Mouse (Mus musculus): Measurements from ENCODE around the gene Gorasp2. TPM values are rescaled to one million over a fixed set of nuclear protein-coding genes. Genes with fewer than 3 reads are reported as not detected.
A peak's percentile ranks its signal among the peaks of the same experiment; 100 is the strongest.

The Gorasp2 gene
- total RNA-seq, 2 experiments from 2014 or later = 98.9 to 102 TPM

GRCm38 (mm10) chr2:70657083-70657482, 4.3 kb upstream of the Gorasp2 start:
- DNase-seq (ENCODE audit: low spot score in 2 of 2) = no peak

- peak in 1 of 2 experiments; percentile 10 for DNase-seq (ENCODE audit: low spot score in 2 of 2)
Measured at GRCm38 (mm10) chr2:70661715-70662495, 529 bp downstream of the Gorasp2 start, which contains the start of gene Gm26558. Gene Gm26558 (minus strand): TSS chr2:70662108.

GRCm38 (mm10) chr2:70663764-70664163, 2.4 kb downstream of the Gorasp2 start:
- DNase-seq (ENCODE audit: low spot score in 2 of 2) = no peak

GRCm38 (mm10) chr2:70667016-70667415, 5.6 kb downstream of the Gorasp2 start:
- no peak for DNase-seq (ENCODE audit: low spot score in 2 of 2)

- DNase-seq (ENCODE audit: low spot score in 2 of 2) = no peak
Measured at GRCm38 (mm10) chr2:70669241-70669640, 7.9 kb downstream of the Gorasp2 start.

GRCm38 (mm10) chr2:70669896-70670295, 8.5 kb downstream of the Gorasp2 start:
- no peak for DNase-seq (ENCODE audit: low spot score in 2 of 2)

GRCm38 (mm10) chr2:70672476-70672875, 11.1 kb downstream of the Gorasp2 start:
- DNase-seq (ENCODE audit: low spot score in 2 of 2) = peak in 1 of 2 experiments; percentile 35

GRCm38 (mm10) chr2:70673445-70674126, 12.2 kb downstream of the Gorasp2 start:
- no peak for DNase-seq (ENCODE audit: low spot score in 2 of 2)

- DNase-seq (ENCODE audit: low spot score in 2 of 2) = no peak
Measured at GRCm38 (mm10) chr2:70682324-70682723, 20.9 kb downstream of the Gorasp2 start.

GRCm38 (mm10) chr2:70688454-70689078, 27.2 kb downstream of the Gorasp2 start:
- peak; percentile 51 to 60 for DNase-seq (ENCODE audit: low spot score in 2 of 2)

- DNase-seq (ENCODE audit: low spot score in 2 of 2) = no peak
Measured at GRCm38 (mm10) chr2:70690195-70690594, 28.8 kb downstream of the Gorasp2 start.

- no peak for DNase-seq (ENCODE audit: low spot score in 2 of 2)
Measured at GRCm38 (mm10) chr2:70695712-70696111, 34.3 kb downstream of the Gorasp2 start.

- DNase-seq (ENCODE audit: low spot score in 2 of 2) = no peak
Measured at GRCm38 (mm10) chr2:70700851-70701250, 39.5 kb downstream of the Gorasp2 start.

GRCm38 (mm10) chr2:70701571-70701970, 40.2 kb downstream of the Gorasp2 start:
- no peak for DNase-seq (ENCODE audit: low spot score in 2 of 2)

GRCm38 (mm10) chr2:70702403-70702802, 41.0 kb downstream of the Gorasp2 start:
- no peak for DNase-seq (ENCODE audit: low spot score in 2 of 2)

- peak in 1 of 2 experiments; percentile 29 for DNase-seq (ENCODE audit: low spot score in 2 of 2)
Measured at GRCm38 (mm10) chr2:70708986-70709730, 47.8 kb downstream of the Gorasp2 start.

GRCm38 (mm10) chr2:70710236-70710635, 48.9 kb downstream of the Gorasp2 start:
- no peak for DNase-seq (ENCODE audit: low spot score in 2 of 2)

GRCm38 (mm10) chr2:70710878-70711277, 49.5 kb downstream of the Gorasp2 start:
- DNase-seq (ENCODE audit: low spot score in 2 of 2) = no peak

- no peak for DNase-seq (ENCODE audit: low spot score in 2 of 2)
Measured at GRCm38 (mm10) chr2:70723610-70724243, 62.4 kb downstream of the Gorasp2 start.

GRCm38 (mm10) chr2:70727089-70727488, 65.7 kb downstream of the Gorasp2 start:
- no peak for DNase-seq (ENCODE audit: low spot score in 2 of 2)

- DNase-seq (ENCODE audit: low spot score in 2 of 2) = no peak
Measured at GRCm38 (mm10) chr2:70735534-70735933, 74.2 kb downstream of the Gorasp2 start.
